Mouse (Mus musculus) lung, postnatal 25 days (tissue): ENCODE results near the gene Nudt4.

Experiments
- DNase-seq: peaks from one replicate; pipeline ENCODE4 v3.0.0; 2022; ENCODE audit warnings: low spot score

The Nudt4 gene

DNA sequence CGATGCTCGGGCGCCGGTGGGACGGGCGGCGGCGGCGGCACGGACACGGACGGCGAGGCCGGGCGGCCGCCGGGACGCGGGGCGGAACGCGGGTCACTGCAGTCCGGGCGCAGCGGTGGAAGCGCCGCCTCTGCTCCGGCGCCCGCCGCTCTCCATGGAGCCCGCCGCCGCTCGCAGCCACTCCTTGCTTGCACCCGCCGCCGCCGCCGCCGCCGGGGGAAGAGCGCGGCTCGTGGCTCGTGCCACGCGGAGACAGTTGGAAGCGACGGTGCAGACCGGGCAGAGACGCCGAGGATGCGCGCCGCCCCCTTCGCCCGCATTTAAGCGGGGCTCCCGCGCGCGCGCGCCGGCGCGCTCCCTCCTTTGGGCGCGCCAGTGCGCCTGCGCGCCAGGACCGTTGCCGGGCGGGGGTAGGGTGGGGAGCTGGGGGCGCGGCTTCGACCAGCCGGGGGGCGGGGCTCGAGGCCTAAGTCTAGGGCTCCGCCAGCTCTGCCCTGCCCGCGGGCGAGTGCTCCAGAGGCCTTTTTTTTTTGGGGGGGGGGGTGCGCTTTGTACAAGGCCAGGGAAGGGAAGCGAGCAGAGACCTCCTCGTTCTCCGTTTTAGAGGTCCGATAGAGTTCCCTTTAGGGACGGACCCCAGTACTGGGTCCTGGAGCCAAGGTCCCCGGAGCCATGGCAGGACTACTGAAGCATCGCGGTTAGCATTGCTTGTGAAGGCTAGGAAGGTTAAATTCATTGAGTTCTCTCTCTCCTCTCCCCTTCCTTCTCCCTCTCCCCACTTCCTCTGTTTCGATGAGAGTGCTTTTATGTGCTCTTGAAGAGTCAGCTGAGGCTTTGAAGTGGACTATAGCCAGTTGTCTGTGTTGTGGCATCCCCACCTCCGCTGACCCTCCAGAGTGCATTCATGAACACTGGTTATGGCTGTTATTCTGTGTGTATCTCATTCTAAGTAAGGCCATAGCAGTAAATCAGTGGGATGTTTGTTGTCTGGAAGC, at the start of gene Nudt4:
TSS of gene Nudt4 (minus strand) at position 296 of the 995 bp plus-strand sequence.
- peak; percentile 74 for DNase-seq

DNA sequence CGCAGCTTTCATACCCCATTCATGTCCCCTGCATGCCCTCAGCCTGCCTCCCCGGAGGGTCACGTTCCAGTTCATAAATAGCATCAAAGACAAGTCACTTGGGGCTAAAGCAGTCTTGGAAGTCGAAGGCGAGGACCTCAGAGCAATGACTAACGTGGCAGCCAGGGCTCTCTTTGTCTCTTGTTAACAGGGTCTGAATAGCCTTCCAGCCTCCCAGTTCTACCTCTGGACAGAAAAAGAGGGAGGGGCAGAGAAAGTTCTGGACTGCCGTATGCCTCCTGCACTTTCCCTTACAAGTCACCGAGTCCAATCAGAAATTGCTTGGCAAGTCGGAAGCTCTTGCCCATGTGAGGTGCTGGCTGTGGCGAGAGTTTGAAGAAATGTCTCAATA, 47.4 kb upstream of the Nudt4 start:
- DNase-seq = no peak

DNA sequence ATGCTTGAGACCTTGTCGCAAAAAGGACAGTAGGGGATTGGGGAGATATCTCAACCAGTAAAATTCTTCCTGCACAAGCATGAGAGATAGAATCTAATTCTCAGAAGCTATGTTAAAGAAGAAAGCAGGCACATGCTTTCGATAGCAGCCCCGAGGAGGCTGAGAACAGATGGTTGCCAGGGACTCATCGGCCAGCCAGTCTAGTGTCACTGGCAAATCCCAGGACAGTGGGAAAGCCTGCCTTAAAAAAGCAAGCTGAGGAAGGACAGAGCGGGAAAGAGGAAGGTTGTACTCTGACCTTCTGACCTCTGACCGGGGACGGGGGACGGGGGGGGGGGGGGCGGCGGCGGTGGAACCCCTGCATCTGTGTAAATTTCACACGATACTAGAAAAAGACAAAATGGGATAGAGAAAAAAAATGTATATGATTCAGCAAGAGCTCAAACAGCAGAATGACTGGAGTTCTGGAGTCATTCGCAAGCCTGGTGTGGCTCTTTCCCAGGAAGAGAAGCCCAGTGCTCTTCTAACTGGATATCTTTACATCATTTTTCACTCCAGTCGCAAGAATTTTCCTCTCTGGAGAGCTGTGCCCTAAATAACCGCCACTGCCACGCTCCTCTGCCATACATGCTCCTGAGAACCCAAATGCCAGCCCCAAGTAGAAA, 46.9 kb upstream of the Nudt4 start:
- no peak for DNase-seq

DNA sequence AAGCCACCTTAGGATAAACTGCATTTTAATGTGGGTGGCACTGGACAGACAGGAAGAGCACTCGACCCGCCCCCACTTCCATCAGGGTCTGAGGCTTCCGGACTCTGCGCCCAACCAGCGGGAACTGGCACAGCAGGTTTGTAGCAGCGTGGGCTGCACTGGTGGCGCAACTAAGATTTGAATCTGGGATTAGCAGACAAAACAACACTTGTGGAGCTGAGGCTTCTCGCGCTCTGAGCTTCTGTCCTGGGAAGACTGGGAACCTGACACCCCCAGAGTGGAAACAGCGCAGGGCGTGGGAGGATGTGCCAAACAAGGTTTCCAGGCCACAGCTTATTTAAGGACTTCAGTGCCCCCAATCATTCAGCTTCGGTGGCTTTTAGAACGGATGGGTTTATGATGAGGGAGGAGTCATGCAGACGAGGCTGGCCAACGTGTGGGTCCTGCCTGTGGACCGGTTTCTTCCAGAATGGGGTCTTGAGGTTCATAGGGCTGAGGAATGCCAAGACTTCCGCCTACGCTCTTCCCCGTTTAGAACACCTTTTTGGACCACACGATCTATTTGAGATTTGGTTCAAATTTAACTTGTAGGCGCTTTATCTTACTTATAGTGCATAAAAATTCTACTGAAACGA, 41.1 kb upstream of the Nudt4 start:
- DNase-seq = no peak

DNA sequence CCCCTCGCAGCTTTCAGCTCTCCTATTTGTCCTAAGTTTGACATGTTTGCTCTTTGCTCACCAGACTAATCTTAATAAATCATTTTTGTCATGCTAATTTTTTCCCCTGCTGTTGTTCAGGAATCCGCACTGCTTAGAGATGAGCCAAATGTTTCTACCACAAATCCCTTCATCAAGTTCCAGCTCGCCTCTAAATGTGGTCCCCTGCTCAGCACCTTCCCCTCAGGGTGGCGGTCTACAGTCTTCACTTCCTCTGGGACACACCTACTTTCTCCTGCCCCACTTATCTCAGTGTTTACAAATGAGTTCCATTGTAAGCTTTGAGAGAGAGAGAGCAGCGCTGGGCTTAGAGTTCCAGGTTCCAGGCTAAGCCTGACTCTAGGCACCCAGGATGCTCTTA, 36.6 kb upstream of the Nudt4 start:
- no peak for DNase-seq

DNA sequence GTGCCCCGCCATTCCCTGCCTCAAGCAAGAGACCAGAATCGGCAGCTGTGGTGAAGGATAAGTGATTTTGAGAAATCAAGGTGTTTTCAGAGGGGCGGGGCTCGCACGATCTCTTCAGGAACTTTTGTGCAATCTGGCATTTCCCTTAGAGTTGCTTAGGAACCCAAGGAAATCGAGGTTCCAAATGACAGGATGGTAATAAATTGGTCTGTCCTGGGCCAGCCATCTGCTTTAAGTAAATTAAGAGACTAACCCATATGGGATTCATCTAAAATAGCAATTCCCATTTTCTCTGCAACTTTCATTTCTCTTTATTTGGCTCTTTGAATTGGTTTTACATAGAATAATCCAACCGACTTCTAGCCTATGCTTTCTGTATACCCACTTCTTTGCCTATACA, 35.8 kb upstream of the Nudt4 start:
- DNase-seq = no peak

DNA sequence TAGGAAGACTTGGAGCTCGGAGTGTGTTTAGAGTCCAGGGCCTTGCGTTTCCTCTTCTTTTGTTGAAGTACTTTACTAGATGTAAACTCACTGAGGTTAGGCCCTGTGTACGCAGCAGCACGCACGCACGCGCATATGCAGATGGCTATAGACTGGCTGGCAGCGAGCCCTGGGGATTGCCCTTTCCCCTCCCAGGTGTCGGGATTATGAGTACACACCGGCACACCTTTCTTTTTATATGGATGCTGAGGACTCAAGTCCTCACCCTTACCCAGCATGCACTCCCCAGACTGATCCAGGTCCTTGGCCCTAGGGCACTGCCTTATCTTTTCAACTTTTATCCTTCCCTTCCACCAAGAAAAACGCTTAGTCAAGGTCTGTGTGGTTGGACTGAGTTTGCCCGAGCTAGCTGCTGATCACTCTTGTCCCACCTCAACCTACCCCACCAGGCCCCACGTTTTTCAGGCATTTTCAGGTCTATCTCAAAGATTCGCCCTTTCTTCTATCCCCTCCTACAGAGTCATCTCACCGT, 34.2 kb upstream of the Nudt4 start:
- no peak for DNase-seq

DNA sequence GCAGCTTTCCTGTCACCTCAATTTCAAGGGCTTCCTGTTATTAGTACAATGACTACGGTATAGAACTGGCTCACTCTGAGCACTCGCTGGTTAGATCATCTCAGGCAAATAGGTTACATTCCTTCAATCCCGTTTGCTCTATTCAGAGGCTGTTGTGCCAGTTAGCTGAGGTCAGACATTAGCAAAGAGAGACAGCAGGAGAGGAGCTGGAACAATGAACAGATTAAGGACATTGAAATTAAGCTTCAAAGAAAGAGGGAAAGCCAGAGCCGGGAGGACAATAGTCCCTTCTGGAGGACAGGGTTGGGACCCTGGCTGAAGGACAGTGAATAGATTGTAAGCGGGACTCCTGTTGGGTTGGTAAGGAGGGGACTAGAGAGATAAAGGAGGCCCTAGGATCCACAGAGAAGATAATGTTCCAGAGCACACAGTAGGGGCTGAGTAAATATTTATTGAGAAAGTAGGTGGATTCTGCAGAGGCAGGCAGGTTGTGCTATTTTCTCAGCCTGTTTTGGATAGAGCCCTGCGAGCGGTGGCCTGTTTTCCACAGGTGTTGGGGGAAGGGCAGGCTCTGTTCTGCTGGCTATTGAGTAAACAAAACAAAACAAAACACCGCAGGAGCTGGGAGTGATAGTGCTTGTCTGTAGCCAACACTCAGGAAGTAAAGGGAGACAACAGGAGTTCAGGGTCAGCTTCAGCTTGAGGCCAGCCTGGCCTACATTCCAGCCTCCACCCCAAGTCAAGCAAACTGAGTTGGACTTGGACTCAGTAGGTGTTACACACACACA, 32.1 kb upstream of the Nudt4 start:
- DNase-seq = no peak

DNA sequence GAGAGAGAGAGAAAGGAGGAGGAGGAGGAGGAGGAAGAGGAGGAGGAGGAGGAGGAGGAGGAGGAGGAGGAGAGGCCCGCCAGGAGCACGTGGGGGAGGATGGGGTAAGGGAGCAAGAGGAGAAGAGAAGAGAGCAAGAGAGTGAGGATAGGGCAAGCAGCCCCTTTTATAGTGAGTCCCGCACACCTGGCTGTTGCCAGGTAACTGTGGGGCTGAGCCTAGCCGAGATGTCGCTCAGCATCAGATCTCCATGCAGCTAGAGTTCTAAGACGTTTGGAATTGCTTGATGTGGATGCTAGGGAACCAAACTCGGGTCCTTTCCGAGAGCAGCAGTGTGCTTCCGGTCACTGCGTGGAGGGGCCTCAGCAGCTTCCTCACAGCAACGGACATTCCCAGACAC, 30.5 kb upstream of the Nudt4 start:
- no peak for DNase-seq

DNA sequence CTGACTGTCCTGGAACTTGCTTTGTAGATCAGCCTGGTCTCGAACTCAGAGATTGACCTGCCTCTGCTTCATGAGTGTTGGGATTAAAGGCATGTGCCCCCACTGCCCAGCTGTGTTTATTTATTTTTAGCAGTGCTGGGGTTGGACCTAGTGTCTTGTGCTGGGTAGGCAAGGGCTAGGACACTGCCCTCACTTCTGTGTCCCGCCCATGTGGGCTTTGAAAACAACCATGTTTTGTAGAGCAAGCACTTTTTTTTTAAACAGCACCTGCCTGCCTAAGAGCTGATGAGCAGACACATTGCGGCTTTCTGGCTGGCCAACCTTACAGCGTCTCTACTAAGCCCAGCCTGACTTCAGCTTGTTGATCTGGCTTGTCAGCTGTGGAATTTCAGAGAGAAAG, 27.3 kb upstream of the Nudt4 start:
- DNase-seq = no peak

DNA sequence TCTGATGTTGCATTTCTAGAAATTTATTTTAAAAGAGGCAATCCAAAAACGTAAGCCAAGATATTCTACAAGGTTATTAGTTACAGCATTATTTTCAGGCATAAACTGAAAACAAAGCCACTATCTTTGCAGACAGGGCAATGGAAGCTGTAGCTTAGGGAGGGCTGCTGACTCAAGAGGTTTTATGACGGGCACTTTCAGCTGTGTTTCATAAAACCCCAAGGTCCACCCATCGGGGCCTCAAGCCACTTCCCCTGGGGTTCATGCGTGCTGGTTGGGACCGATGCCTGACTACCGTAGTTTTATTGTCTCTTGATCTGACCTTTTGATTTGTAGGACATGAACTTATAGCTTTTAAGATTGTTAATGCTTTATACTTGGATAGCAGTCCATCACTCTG, 26.2 kb upstream of the Nudt4 start:
- no peak for DNase-seq

DNA sequence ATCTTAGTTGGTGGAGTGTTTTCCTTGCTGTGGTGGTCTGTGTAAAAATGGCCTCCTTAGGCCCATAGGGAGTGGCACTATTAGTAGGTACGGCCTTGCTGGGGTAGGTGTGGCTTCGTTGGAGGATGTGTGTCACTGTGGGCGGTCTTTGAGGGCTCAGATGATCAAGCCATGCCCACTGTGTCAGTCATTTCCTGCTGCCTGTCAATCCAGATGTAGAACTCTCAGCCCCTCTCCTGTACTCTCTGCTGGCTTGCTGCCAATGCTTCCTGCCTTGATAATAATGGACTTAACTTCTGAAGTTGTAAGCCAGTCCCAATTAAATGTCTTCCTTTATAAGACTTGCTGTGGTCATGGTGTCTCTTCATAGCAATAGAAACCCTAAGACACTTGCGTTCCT, 25.2 kb upstream of the Nudt4 start:
- DNase-seq = no peak

DNA sequence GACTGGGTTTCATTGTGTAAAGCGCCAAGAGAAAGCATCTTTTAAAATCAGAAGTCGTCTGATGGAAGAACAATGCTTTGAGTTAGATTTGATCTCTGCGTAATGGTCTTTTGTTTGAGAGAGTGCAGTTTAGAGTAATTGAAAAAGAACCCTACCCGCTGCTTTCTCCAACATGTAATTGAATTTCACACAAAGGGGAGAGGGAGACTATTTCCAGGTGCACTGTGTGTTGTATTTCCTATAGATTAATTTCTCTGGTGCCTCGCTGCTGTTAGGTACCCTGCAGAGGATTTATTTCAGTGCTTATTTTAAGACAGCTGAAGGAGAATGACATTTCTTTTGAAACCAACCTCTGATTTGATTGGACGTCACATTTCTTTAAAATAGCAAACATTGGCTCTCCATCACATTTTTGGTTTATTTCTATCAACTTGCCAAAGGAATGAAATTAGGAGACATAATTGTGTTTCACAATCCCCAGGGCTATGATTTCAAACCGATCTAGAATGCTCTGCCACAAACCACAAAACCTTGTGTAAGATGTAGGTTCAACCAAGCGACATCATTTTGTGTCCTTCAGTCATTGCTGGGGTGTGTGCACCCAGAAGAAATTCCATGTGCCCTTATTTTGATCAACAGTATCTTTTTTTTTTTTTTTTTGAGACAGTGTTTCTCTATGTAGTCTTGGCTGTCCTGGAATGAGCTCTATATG, 23.7 kb upstream of the Nudt4 start:
- DNase-seq = no peak

DNA sequence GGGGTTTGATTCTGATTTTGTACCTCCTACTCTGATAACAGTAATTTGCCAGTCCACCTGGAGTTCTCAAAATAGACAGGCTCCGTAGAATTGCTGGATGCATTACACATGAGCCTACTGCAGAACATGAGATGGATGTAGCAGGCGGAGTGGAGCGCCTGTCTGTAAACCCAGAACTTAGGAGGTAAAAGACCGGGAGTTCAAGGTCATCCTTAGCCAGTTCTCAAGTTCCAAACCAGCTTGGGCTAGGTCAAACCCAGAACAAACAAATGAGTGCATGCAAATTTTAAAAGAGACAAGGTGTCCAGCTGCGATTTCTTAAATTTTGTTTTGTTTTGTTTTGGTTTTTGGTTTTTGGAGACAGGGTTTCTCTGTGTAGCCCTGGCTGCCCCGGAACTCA, 21.6 kb upstream of the Nudt4 start:
- DNase-seq = no peak

DNA sequence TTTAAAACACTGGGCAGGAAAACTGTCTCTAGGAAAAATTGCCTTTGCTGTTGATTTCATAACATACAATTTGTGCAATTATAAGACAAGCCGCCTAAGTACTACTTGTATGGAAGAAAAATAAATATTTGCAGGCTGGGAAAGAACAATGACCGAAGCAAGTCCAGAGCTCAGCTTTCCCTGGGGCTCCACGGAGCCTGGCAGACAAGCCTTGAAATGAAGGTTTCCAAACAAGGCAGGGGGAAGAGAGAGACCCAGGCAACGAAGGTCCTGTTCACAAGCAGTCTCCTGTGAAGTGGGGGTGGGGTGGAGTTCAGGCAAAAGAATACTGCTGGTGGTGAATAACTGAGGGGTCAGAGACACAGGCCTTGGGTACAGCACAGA, 13.6 kb upstream of the Nudt4 start:
- DNase-seq = peak; percentile 47

DNA sequence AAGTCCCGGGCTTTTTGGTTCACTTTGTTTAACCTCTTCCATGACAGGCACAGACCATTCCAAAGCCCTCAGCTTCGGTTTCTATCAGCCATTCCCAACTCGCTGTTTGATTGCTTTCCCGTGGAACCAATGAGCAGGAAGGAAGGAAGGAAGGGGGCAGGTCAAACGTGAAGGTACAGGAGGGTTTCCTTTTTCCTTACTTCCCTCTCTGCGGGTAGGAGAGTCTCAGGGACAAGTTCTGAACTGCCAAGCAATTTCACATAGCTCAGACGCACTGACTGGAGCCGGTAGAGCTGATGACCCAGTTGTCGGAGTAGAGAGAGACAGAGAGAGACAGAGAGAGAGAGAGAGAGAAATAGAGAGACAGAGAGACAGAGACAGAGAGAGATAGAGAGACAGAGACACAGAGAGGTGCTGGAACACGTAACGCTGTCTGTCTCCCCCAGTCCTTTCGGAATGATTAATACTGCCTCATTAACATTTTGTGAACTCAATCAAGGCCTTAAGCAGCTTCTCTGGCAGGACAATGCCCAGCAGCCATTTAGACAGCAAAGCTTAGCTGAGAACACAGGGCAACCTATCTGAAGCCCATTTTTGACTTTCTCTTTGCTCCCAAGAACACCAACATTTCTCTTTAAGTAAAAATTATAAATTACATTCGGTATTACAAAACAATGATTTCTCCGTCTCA, 13.1 kb upstream of the Nudt4 start:
- peak; percentile 68 for DNase-seq

DNA sequence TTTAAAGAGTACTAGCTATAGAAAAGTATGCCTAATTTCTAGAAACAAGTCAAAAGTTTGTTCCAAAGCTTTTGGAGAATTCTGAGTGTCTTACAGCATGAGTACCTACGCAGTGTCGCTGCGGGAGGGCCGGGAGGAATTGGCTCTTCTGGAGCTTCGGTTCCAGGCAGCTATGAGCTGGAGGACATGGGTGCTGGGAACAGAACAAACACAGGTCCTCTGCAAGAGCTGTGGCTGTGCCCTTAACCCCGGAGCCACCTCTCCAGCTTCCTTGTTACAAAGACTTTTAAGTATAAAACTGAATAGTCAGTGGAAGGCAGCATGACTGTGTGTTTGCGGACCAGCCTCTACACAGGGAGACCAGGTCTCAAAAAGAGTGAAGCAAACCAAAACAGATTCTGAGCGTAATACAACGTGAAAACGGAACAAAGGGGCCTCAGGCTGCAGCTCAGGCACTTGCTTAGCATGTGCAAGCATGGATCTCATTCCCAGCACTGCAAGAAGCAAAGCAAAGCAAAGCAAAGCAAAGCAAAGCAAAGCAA, 12.0 kb upstream of the Nudt4 start:
- no peak for DNase-seq

DNA sequence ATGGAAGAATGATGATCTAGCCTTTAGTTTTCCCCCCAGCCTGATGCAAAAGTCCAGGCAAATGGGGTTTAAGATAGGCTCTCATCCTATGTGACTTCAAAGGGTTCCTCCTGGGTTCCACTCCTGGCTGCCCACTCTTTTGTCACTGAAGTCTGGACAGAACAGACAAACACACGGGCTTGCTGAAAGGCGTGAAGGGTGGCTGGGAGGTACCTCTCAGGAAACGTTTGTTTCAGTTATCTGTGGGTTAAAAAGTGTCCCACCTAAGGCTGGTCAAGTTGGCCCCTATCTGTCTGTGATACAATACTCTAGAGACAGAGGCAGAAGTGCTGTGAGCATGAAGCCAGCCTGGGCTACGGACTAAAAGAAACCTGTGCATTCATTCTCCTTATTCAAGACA, 11.0 kb upstream of the Nudt4 start:
- DNase-seq = no peak

DNA sequence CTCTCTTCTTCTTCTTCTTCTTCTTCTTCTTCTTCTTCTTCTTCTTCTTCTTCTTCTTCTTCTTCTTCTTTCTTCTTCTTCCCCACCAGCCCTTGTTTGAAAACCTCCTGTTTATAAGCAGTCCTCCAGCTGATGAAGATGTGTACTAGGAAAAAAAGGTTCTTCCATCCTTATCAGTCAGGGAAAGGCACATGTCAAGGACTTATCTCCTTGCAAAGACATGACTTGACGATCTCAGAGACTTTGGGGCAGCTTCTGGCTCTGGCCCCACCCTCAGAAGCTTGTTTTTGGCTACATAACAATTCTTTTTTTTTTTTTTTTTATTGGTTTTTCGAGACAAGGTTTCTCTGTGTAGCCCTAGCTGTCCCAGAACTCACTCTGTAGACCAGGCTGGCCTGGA, 5.5 kb upstream of the Nudt4 start:
- no peak for DNase-seq

DNA sequence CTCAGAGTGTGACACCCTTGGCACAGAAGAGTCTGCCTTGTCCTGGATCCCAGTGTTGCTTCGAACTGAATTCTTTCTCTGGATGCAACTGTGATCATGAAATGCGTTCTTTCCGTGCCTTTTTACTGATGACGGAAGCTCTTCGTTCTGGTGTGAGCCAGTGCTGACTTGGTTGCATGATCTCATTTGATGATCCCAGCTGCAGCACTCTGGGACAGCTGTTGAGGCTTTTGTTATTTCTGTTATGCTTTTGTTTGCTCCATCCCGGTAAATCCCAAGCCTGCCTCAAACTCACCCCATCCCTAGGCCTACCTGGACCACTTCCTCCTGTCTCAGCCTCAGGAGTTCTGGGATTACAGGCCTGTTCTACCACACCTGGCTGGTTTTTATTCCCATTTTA, 4.1 kb upstream of the Nudt4 start:
- no peak for DNase-seq
